Mouse (Mus musculus): Measurements from ENCODE around the gene Tmem217. TPM values are rescaled to one million over a fixed set of nuclear protein-coding genes. Genes with fewer than 3 reads are reported as not detected.
"Not testable (repeated sequence)": the region's sequence is repeated elsewhere in the genome, so short reads cannot be mapped to it uniquely, and the experiment has no call there.

Tmem217 gene
- polyA plus RNA-seq, 1 experiment from 2014 or later: 1.2 TPM

GRCm38 (mm10) chr17:29503700-29504099, 48.5 kb downstream of the Tmem217 start:
- DNase-seq (ENCODE audit: low spot score): no peak

DNA sequence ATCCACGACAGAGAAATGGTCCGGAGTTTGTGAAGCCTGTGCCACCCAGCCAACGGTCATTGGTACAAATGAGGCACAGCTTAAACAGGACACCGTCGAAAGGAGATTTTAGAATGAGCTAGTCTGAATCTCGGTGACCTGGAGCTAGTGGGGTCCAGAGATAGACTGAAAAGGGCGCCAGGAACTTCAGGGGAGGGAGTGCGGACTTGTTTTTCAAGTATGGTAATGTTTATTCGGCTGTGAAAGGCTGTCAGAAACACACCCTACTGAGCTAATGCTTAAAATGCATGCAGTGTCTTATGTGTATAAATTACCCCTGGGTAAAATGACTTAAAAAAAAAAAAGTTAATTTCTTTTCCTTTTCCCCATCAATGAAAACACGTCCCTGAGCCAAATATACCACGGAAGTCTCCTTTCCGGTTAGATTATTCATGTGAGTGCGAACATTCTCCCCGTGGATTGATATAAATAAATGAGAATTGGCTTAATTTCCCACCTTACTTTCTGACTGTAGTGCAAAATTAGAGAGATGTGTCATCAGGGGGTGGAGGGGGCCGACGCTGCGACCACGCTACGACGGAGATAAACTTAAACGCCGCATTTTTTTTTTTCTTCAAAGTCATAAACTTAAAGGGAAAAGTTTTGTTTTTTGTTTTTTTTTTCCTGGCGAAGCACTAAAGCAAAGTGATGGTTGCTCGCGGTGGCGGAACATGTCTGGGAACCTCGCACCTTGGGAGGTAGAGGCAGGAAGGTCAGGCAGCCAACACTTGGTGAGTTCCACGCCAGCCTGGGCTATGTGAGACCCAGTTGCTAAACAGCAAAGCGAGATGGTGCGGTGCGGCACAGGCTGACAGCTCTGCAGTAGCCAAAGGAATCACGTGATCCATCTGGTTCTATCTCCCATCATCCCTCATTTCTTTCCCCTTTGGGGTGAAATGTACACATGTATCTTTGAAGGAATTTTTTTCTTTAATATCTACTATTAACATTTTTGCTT, 49.2 kb downstream of the Tmem217 start:
- DNase-seq (ENCODE audit: low spot score): no peak

DNA sequence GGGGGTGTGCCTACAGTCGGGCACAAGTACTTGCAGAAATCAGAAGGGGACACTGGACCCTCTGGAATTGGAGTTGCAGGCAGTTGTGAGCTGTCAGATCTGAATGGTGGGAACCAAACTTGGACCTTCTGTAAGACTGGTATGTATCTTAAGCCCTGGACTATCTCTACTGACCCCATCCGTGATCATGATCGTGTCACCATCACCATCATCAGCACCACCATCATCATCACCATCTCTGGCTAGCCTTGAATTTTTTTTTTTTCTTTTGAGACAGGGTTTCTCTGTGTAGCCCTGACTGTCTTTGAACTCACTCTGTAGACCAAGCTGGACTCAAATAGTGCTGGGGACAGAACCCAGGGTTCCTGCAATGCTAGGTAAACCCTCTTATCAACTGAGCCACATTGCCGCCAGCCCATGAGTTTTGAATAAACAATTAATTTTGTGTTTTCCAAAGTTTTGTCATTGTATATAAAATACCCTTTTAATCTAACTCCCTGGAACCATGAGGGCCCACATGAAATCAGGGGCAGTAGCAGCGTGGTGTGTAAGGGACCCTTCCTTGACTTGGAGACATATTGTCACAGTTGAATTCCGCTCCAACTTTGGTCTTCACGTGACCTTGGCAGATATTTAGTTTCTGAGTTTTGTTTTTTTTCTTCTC, 50.0 kb downstream of the Tmem217 start:
- no peak for DNase-seq (ENCODE audit: low spot score)

- peak; percentile 42 for DNase-seq (ENCODE audit: low spot score)
Observed at GRCm38 (mm10) chr17:29500802-29501469, 51.2 kb downstream of the Tmem217 start.

DNA sequence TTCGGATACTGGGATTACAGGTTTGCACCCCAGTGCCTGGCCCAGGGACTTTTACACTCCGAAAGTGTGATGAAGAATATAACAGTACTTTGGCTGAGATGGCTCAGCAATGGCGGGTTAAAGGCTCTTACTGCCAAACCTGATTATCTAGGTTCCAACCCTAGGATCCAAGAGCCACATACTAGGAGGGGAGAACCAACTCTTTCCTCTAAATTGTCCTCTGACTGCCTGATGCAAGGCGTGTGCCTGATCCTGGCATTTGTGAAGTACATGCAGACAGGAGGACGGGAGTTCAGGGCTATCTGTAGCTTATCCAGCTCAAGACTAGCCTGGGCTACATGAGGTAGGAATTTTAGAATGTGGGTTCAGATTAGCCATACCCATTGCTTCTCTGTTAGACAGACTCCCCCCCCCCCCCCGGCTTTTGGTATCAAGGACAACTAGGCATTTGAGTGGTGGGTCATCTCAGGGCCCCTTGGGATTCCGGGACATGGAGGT, 51.9 kb downstream of the Tmem217 start:
- DNase-seq (ENCODE audit: low spot score): no peak

DNA sequence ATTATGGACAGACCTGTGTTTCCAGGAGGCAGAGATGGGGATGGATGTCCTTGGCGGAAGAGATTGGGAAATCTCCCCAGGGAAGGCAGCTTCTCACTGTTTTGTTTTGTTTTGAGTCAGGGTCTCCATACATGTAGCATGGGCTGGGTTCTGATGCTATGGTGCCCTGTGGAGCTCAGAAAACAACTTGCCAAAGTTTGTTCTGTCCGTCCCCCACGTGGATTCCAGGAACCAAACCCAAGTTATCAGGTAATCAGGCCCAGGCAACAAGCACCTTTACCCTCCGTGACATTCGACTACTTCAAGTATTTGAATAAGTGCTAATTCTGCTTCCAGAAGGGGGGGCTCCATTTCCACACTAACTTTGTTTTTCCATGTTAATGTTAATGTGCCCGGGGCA, 52.7 kb downstream of the Tmem217 start:
- DNase-seq (ENCODE audit: low spot score): no peak

DNA sequence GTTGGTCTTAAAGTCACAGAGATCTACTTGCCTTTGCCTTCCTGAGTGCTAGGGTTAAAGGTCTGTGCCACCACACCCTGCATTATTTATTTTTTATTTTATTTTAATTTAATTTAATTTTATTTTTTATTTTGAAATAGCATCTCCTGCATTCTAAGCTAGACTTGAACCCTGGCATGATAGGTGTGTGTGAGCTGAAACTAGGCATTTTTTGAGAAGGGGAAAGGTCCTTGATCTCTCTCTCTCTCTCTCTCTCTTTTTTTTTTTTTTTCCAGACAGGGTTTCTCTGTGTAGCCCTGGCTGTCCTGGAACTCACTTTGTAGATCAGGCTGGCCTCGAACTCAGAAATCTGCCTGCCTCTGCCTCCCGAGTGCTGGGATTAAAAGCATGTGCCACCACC, 53.2 kb downstream of the Tmem217 start:
- not testable (repeated sequence) for DNase-seq (ENCODE audit: low spot score)

DNA sequence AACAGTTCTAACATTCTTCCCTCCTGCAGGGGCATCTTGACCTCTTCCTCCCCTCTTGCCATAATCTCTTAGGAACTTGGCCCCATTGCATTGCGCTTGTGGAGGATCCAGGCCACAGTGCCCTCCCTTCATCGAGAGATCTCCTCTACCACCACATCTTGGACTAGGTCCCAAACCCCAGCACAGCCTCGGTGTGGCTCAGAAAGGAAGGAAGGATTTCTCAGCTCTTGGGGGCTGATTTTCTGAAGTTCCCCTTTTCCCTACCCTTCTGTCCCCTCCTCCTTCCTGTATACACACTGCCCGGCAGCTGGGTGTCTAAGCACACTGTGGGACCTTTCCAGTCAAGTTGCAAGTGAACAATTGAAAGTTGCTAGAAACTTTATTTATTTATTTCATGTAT, 54.2 kb downstream of the Tmem217 start:
- no peak for DNase-seq (ENCODE audit: low spot score)

GRCm38 (mm10) chr17:29497481-29497880, 54.7 kb downstream of the Tmem217 start:
- not testable (repeated sequence) for DNase-seq (ENCODE audit: low spot score)

DNA sequence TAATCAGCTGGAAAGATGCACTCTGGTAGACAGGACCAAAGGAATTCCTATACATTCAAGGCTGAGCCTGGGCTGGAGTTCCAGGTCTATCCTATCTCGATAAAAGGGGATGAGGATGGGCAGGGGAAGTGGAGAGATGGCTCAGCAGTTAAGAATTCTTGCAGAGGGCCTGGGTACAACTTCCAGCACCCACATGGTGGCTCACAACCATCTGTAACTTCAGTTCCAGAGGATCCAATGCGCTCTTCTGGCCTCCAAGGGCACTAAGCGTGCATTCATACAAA, 55.2 kb downstream of the Tmem217 start:
- DNase-seq (ENCODE audit: low spot score): no peak

- no peak for DNase-seq (ENCODE audit: low spot score)
Observed at GRCm38 (mm10) chr17:29496211-29497070, 55.7 kb downstream of the Tmem217 start.

DNA sequence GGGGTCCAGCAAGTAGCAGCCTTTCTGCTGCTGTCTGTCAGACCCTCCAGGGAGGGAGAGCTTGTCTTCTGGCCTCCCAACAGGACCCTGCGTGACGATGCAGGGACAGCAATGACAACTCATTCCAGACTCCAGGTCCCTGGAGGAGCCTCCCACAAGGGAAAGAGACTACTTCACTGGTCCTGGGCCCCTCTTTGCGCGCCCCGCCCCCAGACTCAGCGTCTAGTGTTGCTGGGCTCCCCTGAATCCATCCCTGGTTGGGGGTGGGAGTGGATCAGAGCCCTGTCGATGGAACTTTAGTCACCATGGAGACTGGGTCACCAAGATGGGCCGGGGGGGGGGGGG, 57.5 kb downstream of the Tmem217 start:
- no peak for DNase-seq (ENCODE audit: low spot score)

DNA sequence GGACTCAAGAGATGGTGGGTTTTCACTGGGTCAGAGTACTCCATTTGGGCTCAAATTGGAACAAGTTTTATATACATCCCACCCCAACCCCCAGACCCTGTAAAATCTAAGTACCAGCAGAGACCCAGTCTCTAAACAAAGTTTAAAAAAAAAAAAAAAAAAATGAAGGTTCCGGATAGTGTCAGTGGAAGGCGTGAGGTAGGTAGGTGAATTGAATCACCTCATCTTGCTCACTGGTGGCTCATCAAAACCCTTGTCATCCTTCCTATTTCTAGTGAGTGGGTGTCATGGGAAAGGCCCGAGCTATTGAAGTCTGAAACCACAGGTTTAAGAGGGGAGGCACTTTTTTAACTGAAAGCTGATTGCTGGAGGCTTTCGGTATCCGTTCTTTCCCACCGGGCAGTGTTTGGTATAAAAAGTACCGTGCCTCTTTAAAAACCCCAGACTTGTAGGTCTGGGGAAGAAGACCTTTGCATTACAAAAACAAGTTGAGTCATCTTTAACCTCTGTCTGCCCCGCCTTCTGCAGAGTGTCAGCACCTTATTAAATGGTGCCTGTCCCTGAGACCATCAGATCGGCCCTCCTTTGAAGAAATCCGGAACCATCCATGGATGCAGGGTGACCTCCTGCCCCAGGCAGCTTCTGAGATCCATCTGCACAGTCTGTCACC, 58.0 kb downstream of the Tmem217 start:
- DNase-seq (ENCODE audit: low spot score): peak; percentile 44

DNA sequence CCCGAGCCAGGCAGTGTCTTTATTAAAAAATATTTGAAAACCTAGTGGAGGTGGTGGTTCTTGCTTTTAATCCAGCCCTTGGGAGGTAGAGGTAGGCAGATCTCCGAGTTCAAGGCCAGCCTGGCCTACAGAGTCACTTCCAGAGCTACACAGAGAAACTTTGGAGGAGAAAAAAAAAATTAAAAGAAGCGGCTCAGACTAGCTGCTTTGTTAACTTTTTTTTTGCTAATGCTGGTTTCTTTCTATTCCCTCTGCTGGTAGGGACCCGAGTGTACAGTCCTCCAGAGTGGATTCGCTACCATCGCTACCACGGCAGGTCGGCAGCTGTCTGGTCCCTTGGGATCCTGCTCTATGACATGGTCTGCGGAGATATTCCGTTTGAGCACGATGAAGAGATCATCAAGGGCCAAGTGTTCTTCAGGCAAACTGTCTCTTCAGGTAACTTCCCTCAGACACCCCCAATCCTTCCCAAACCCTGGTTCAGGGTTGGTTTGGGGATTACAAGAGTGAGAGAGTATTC, 58.7 kb downstream of the Tmem217 start:
- DNase-seq (ENCODE audit: low spot score): no peak

- peak; percentile 88 for DNase-seq (ENCODE audit: low spot score)
Observed at GRCm38 (mm10) chr17:29492269-29493191, 59.7 kb downstream of the Tmem217 start.

- DNase-seq (ENCODE audit: low spot score): no peak
Observed at GRCm38 (mm10) chr17:29491591-29492268, 60.5 kb downstream of the Tmem217 start.

- peak; percentile 74 for DNase-seq (ENCODE audit: low spot score)
Observed at GRCm38 (mm10) chr17:29490713-29491581, 61.2 kb downstream of the Tmem217 start, which contains the start of gene Pim1. TSS of gene Pim1 (plus strand) at chr17:29490753.

Measured in thymus, postnatal 0 days (tissue).